Mouse (Mus musculus): ENCODE measurements at regions not wholly inside any gene's neighbourhood (a gene's known extent, or its start where the extent isn't known, plus 50 kb on each side); places are given as distances from the start of the nearest gene placed in this dataset.

DNA sequence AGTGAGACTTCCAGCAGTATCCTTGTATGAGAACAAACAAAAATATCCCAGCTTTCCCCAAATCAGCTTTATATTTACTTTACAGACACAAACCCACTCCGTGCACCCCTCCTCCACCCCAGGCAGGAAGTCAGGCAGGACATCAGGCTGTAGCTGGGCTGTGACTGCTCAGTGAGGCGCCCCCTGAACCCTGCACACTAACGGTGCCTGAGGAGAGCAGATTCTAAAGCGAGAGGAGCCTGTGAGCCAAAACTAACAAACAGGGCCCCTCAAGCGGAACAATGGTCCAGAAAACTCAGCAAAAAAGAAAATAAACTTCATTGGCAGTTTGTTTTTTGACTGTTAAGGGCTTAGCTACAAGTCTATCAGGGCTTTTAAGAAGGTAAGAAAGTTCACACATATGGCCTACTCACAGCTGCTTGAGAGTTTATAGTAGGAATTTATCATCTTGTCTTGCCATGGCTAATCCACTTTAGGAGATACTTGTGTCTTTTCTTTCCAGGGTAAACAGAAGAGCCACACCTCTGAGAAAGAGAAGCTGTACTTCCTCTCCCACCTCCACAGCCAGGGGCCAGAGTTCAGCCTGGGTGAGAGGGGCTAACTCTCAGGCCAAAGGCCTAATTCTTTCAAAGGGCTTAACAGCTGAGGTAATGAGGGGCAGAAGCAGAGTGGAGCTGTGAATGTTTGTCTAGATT is 1628.2 kb downstream of the 4930444P10Rik start:
- ATAC-seq (ENCODE audit: low read depth) (peak; percentile 65; the same call in 1 of the 2 replicates), DNase-seq (ENCODE audit: low spot score) (peak; percentile 66)
- Histone ChIP-seq H3K4me3 (ENCODE audit: low read depth, low read length) (no peak overlapping the region), H3K27me3 (replicated peaks; ENCODE audit: control insufficient read depth, insufficient read depth, low read length) (no peaks in the 10 kb centered on the region), H3K9me3 (ENCODE audit: control insufficient read depth, low read length) (no peaks in the 10 kb centered on the region), H3K27ac (replicated peaks; ENCODE audit: low read depth, low read length) (no peak overlapping the region; the same call in 1 of the 2 replicates), H3K36me3 (ENCODE audit: control insufficient read depth, insufficient read depth, low read length) (no peaks in the 10 kb centered on the region), H3K4me1 (ENCODE audit: control insufficient read depth, insufficient read depth, low read length) (peaks cover 7% of the 10 kb centered on the region), H3K4me2 (ENCODE audit: low read depth, low read length) (no peak overlapping the region), H3K9ac (ENCODE audit: low read depth, low read length) (no peak overlapping the region)
- 26% methylated on average over 5 of the region's 5 CpGs for WGBS

DNA sequence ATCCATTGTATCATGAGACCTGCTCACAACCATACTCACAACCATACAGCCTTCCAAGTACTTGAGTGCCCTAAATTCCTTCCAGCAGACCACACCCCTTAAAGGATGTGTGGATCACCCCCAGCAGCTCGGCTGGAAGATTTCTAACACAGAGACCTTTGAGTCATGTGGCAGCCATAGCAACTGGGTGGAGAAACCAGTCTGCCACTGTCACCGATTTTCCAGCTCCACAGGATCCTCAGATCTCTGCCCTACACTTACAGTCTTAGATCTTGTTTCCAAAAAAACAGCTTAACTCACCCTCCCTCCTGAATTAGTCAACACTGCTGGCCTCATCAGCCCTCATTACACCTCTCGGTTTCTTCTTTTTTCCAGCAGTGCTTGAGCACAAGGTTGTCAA is 1630.6 kb downstream of the 4930444P10Rik start:
- H3K9ac ChIP-seq (ENCODE audit: low read depth, low read length), result no peak overlapping the region
- H3K36me3 ChIP-seq (ENCODE audit: control insufficient read depth, insufficient read depth, low read length), result no peaks in the 10 kb centered on the region
- ATAC-seq (ENCODE audit: low read depth), result 0 out of 2 replicates have a peak, but pooled peaks have one; percentile 50
- H3K4me3 ChIP-seq (ENCODE audit: low read depth, low read length), result no peak overlapping the region
- peak; percentile 69 for DNase-seq (ENCODE audit: low spot score)
- no peaks in the 10 kb centered on the region for H3K9me3 ChIP-seq (ENCODE audit: control insufficient read depth, low read length)
- H3K4me1 ChIP-seq (ENCODE audit: control insufficient read depth, insufficient read depth, low read length), result peaks cover 7% of the 10 kb centered on the region
- no peaks in the 10 kb centered on the region for H3K27me3 ChIP-seq (replicated peaks; ENCODE audit: control insufficient read depth, insufficient read depth, low read length)
- 21% methylated on average over 3 of the region's 3 CpGs for WGBS
- H3K27ac ChIP-seq (replicated peaks; ENCODE audit: low read depth, low read length), result no peak overlapping the region
- H3K4me2 ChIP-seq (ENCODE audit: low read depth, low read length), result no peak overlapping the region

DNA sequence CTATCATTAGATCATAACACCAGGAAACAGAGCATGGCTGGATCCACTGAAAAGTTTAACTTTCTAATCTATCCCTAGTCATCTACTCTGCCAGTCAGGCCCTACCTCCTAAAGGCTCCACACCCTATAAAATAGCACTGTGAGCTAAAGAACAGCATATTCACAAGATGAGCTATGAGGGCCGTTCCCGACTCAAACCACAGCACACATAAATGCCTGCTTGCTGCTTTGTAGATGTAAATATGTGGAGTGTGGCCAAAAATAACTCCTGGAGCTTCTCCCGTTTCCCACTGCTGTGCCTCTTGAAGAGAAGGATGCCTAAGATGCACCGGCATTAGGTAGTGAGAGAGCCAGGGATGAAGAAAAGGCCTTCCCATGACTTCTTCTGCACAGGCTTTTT is 1632.3 kb downstream of the 4930444P10Rik start:
- H3K36me3 ChIP-seq (ENCODE audit: control insufficient read depth, insufficient read depth, low read length), result no peaks in the 10 kb centered on the region
- ATAC-seq (ENCODE audit: low read depth) (0 out of 2 replicates have a peak, but pooled peaks have one; percentile 12), DNase-seq (ENCODE audit: low spot score) (peak; percentile 70)
- no peak overlapping the region for H3K27ac ChIP-seq (replicated peaks; ENCODE audit: low read depth, low read length)
- 44% methylated on average over 4 of the region's 4 CpGs for WGBS
- no peak overlapping the region for H3K9ac ChIP-seq (ENCODE audit: low read depth, low read length)
- H3K27me3 ChIP-seq (replicated peaks; ENCODE audit: control insufficient read depth, insufficient read depth, low read length), result no peaks in the 10 kb centered on the region
- peaks cover 7% of the 10 kb centered on the region for H3K4me1 ChIP-seq (ENCODE audit: control insufficient read depth, insufficient read depth, low read length)
- no peak overlapping the region for H3K4me3 ChIP-seq (ENCODE audit: low read depth, low read length)
- H3K4me2 ChIP-seq (ENCODE audit: low read depth, low read length), result no peak overlapping the region
- no peaks in the 10 kb centered on the region for H3K9me3 ChIP-seq (ENCODE audit: control insufficient read depth, low read length)

DNA sequence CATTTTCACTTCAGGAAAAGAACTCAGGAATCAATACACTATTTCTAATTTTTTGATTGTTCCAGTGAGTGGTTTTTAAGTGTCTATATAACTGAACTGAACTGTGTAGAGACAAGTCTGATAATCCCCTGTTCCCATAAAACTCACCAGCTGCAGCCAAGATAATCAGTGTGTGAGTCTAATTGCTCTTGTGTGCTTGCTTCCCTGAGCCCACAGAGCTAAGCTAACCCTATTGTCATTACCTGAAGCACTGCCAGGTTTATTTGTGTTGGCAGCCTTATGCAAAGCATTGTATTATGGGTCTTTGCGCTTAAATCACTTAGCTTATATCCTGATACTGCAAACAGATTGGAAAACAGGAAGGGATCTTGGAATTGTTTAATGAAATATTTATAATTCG is 1663.8 kb downstream of the 4930444P10Rik start:
- peak; percentile 75; the same call in 1 of the 2 replicates for ATAC-seq (ENCODE audit: low read depth)
- Histone ChIP-seq H3K9ac (ENCODE audit: low read depth, low read length) (no peak overlapping the region), H3K4me3 (ENCODE audit: low read depth, low read length) (no peak overlapping the region), H3K36me3 (ENCODE audit: control insufficient read depth, insufficient read depth, low read length) (no peaks in the 10 kb centered on the region), H3K9me3 (ENCODE audit: control insufficient read depth, low read length) (no peaks in the 10 kb centered on the region), H3K4me2 (ENCODE audit: low read depth, low read length) (no peak overlapping the region), H3K27ac (replicated peaks; ENCODE audit: low read depth, low read length) (no peak overlapping the region), H3K4me1 (ENCODE audit: control insufficient read depth, insufficient read depth, low read length) (no peaks in the 10 kb centered on the region), H3K27me3 (replicated peaks; ENCODE audit: control insufficient read depth, insufficient read depth, low read length) (no peaks in the 10 kb centered on the region)
- WGBS, result 54% methylated on average over 2 of the region's 2 CpGs
- DNase-seq (ENCODE audit: low spot score), result peak; percentile 77

DNA sequence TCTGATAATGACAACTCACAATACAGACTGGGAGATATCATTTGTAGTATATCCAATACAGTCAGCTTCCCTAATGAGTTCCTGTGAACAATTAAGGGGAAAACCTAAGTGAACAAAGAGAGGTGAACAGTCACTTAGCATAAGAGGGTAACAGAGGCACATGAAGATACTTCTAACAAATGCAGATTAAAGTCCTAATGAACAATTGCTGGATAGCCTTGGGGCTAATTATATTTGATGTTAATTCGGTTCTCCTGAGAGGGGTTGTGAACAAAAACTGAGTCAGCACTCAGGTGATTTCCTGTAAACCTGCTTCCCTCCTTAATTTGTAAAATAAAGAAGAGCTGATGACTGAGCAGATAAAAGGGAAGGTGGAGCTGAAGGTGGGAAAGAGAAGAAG is 1672.1 kb downstream of the 4930444P10Rik start:
- WGBS, result 63% methylated on average over 1 of the region's 1 CpGs
- Histone ChIP-seq H3K9ac (ENCODE audit: low read depth, low read length) (no peak overlapping the region), H3K36me3 (ENCODE audit: control insufficient read depth, insufficient read depth, low read length) (no peaks in the 10 kb centered on the region), H3K27ac (replicated peaks; ENCODE audit: low read depth, low read length) (no peak overlapping the region), H3K27me3 (replicated peaks; ENCODE audit: control insufficient read depth, insufficient read depth, low read length) (no peaks in the 10 kb centered on the region), H3K9me3 (ENCODE audit: control insufficient read depth, low read length) (no peaks in the 10 kb centered on the region), H3K4me1 (ENCODE audit: control insufficient read depth, insufficient read depth, low read length) (peaks cover 6% of the 10 kb centered on the region; the same call in 1 of the 2 replicates), H3K4me3 (ENCODE audit: low read depth, low read length) (no peak overlapping the region), H3K4me2 (ENCODE audit: low read depth, low read length) (no peak overlapping the region)
- ATAC-seq (ENCODE audit: low read depth) (no peak), DNase-seq (ENCODE audit: low spot score) (no peak)

DNA sequence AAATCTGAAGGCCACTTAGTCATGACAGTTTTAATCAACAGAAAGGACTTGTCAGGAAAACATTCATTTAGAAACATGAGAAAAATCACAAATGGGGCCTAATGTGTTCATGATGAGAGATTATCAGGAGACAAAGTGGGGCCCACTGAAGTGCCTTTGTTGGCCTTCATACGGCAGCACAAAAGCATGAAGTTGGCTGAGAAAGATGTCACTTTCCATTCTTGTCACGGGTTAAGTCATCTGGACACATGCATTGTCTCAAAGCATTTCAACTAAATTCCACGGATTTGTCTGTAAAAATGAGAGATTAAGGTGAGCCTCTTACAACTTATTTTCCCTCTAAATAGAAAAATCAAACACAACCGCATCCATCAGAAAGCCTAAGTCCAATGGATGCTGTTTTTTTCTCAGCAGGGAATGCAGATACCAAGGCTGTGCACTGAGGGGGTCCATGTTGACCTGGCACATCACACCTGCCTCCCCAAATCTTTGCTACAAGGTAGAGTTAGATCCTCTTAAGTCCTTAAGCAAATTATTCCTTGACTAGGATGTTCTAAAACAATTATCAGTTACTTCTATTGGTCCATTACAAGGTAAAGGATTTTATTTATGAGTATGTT is 1679.2 kb downstream of the 4930444P10Rik start:
- Histone ChIP-seq H3K4me3 (ENCODE audit: low read depth, low read length) (no peak overlapping the region), H3K27me3 (replicated peaks; ENCODE audit: control insufficient read depth, insufficient read depth, low read length) (no peaks in the 10 kb centered on the region), H3K27ac (replicated peaks; ENCODE audit: low read depth, low read length) (no peak overlapping the region), H3K36me3 (ENCODE audit: control insufficient read depth, insufficient read depth, low read length) (no peaks in the 10 kb centered on the region), H3K4me1 (ENCODE audit: control insufficient read depth, insufficient read depth, low read length) (no peaks in the 10 kb centered on the region), H3K9ac (ENCODE audit: low read depth, low read length) (no peak overlapping the region), H3K4me2 (ENCODE audit: low read depth, low read length) (no peak overlapping the region), H3K9me3 (ENCODE audit: control insufficient read depth, low read length) (no peaks in the 10 kb centered on the region)
- ATAC-seq (ENCODE audit: low read depth) (no peak; the same call in 1 of the 2 replicates), DNase-seq (ENCODE audit: low spot score) (peak; percentile 59)
- whole genome bisulfite sequencing, result 69% methylated on average over 4 of the region's 4 CpGs

DNA sequence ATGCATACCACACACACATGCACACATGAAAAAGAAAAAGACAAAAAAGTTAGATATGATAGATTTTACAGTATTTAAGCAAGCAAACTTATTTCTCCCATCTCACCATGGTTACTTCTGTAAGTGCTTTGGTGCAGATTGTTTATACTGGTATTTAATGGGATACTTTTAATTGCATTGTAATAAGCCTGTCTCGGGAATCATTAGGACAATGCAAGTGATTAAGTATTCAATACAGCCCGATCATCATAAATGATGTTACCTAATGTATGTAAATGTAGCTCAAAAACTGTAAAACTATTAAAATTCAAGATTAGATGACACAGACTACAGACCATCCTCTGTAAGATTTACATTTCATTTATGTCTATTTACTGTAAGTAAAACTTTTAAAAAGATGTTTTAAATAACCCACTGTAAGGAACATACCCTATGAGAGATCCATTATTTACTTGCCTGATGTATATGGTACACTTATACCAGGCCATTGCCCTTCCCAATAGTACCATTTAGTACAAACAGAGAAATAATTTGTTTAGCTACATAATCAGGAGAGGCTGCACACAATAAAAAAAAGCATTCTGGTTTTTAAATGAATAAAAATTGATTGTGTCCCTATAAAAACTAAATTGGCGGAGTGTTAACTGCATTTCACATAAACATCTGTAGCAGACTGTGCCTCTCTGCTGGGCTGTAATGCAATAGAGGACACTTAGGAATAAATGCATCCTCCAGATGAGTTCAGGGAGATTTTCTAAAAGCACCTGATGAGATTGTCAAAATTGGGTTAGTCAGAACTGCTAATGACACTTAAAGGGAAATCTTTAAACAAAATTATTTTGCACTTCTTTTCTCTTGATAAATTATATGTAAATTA is 1722.9 kb downstream of the 4930444P10Rik start:
- no peak overlapping the region for H3K27ac ChIP-seq (replicated peaks; ENCODE audit: low read depth, low read length)
- no peak overlapping the region for H3K4me2 ChIP-seq (ENCODE audit: low read depth, low read length)
- no peaks in the 10 kb centered on the region for H3K4me1 ChIP-seq (ENCODE audit: control insufficient read depth, insufficient read depth, low read length)
- H3K9me3 ChIP-seq (ENCODE audit: control insufficient read depth, low read length), result no peaks in the 10 kb centered on the region
- no peak overlapping the region for H3K9ac ChIP-seq (ENCODE audit: low read depth, low read length)
- no peak for DNase-seq (ENCODE audit: low spot score)
- no peak for ATAC-seq (ENCODE audit: low read depth)
- no peaks in the 10 kb centered on the region for H3K36me3 ChIP-seq (ENCODE audit: control insufficient read depth, insufficient read depth, low read length)
- H3K4me3 ChIP-seq (ENCODE audit: low read depth, low read length), result no peak overlapping the region
- WGBS, result 84% methylated on average over 3 of the region's 3 CpGs
- no peaks in the 10 kb centered on the region for H3K27me3 ChIP-seq (replicated peaks; ENCODE audit: control insufficient read depth, insufficient read depth, low read length)

DNA sequence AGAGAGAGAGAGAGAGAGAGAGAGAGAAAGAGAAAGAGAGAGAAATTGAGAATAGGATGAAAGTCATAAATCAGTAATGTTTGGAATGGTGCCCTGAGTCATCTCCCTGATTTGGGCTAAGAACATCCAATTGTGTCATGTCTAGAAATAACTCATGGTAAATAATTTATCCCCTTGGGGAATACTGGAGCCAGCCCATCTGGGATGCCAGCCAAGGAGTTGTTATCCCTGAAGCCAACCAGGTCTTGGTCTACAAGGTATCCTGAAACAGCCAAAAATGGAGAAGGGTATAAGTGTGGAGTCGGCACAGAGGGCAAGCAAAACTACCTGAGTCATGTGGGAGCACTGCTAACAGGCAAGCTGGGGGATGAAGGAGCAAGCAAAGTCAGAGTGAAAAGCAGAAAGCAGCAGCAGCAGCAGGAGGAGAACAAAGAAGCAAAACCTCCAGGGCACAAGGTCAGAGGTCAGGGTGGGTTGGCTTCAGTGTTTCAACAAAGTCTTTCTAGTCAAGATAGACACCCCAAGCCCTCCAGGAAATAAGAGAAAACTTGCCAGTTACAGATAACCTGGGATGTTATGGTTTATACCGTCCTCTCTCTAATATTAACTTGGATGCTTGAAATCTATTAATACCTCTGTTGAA is 1733.0 kb downstream of the 4930444P10Rik start:
- Histone ChIP-seq H3K4me2 (ENCODE audit: low read depth, low read length) (no peak overlapping the region), H3K27me3 (replicated peaks; ENCODE audit: control insufficient read depth, insufficient read depth, low read length) (no peaks in the 10 kb centered on the region), H3K9me3 (ENCODE audit: control insufficient read depth, low read length) (no peaks in the 10 kb centered on the region), H3K4me3 (ENCODE audit: low read depth, low read length) (no peak overlapping the region), H3K9ac (ENCODE audit: low read depth, low read length) (no peak overlapping the region), H3K4me1 (ENCODE audit: control insufficient read depth, insufficient read depth, low read length) (peaks cover 11% of the 10 kb centered on the region; the same call in 1 of the 2 replicates), H3K36me3 (ENCODE audit: control insufficient read depth, insufficient read depth, low read length) (no peaks in the 10 kb centered on the region), H3K27ac (replicated peaks; ENCODE audit: low read depth, low read length) (no peak overlapping the region)
- ATAC-seq (ENCODE audit: low read depth), result peak; percentile 37; the same call in 1 of the 2 replicates
- peak; percentile 44 for DNase-seq (ENCODE audit: low spot score)
- 46% methylated on average over 2 of the region's 2 CpGs for WGBS

Measured in embryonic facial prominence, embryonic 14.5 days (tissue).